ENCODE assay signal across 8 mouse cellular contexts in the genomic region with DNA sequence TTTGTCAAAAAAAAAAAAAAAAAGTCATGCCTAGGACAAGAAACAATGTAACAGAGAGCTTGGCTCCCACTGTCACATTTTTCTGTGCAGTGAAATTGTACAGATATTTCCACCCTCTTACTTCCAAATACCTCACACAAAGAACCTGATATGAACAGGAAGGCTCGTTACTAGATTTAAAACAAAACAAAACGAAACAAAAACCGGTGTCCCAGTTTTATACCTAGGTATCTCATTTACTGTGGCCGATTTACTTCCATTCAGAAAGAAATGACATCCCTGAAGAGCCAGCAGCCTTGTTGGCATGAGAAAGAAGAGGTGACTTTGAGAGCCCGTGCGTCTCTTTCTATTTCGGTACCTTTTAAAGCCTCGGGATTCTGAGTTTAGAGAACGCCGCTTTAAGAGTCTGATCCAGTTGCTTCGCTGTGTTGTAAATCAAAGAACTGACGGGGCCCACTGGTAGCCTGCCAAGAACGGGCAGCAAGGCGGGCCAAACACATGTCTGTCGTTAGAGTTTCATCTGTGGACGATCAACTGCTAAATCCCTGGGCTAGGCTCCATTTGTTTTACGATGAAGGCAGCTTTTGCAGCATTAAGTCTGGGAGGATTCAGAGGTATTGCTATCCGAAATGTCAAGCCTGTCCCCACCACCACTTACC.
DNase-seq lines count a peak whose midpoint lies in the region; ATAC-seq lines count a peak whose summit lies in the region.

No protein-coding gene starts in this region.

- no peak overlapping the region for H3K9ac ChIP-seq in midbrain, embryonic 13.5 days (replicated peaks)
- no peak overlapping the region for H3K9ac ChIP-seq in midbrain, embryonic 11.5 days (ENCODE audit: low read length)
- H3K9ac ChIP-seq in embryonic facial prominence, embryonic 14.5 days (ENCODE audit: low read depth, low read length) = peak overlapping the region; percentile 42; the same call in 1 of the 2 replicates
- H3K9ac ChIP-seq in heart, embryonic 14.5 days (ENCODE audit: low read length) = peak overlapping the region; percentile 59
- no peak overlapping the region for H3K9ac ChIP-seq in lung, embryonic 15.5 days

- peak overlapping the region; percentile 31 for H3K27ac ChIP-seq in midbrain, embryonic 13.5 days
- no peak overlapping the region for H3K27ac ChIP-seq in midbrain, embryonic 11.5 days (ENCODE audit: low read depth, low read length)
- peak overlapping the region; percentile 88 for H3K27ac ChIP-seq in embryonic facial prominence, embryonic 14.5 days (replicated peaks; ENCODE audit: low read depth, low read length)
- H3K27ac ChIP-seq in heart, embryonic 14.5 days (replicated peaks in 1 of 2; ENCODE audit: control insufficient read depth in 1 of 2, insufficient read depth in 1 of 2, low read depth in 2 of 2, low read length in 2 of 2) = peak overlapping the region; percentile 34 to 90
- peak overlapping the region; percentile 81 for H3K27ac ChIP-seq in lung, embryonic 15.5 days

- no peak overlapping the region for H3K4me2 ChIP-seq in midbrain, embryonic 13.5 days (replicated peaks)
- no peak overlapping the region for H3K4me2 ChIP-seq in midbrain, embryonic 11.5 days
- peak overlapping the region; percentile 52 for H3K4me2 ChIP-seq in embryonic facial prominence, embryonic 14.5 days (ENCODE audit: low read depth, low read length)
- H3K4me2 ChIP-seq in heart, embryonic 14.5 days (ENCODE audit: low read length) = peak overlapping the region; percentile 67
- peak overlapping the region; percentile 44 for H3K4me2 ChIP-seq in lung, embryonic 15.5 days

- WGBS in midbrain, embryonic 13.5 days = 80% methylated on average over 18 of the region's 18 CpGs
- 91% methylated on average over 18 of the region's 18 CpGs for WGBS in midbrain, embryonic 11.5 days
- WGBS in embryonic facial prominence, embryonic 14.5 days = 27% methylated on average over 18 of the region's 18 CpGs
- WGBS in heart, embryonic 14.5 days = 15% methylated on average over 18 of the region's 18 CpGs
- WGBS in lung, embryonic 15.5 days = 40% methylated on average over 18 of the region's 18 CpGs

- no peaks in the 10 kb centered on the region for H3K27me3 ChIP-seq in midbrain, embryonic 13.5 days
- no peaks in the 10 kb centered on the region for H3K27me3 ChIP-seq in midbrain, embryonic 11.5 days (ENCODE audit: control insufficient read depth, insufficient read depth, low read length)
- no peaks in the 10 kb centered on the region for H3K27me3 ChIP-seq in embryonic facial prominence, embryonic 14.5 days (replicated peaks; ENCODE audit: control insufficient read depth, insufficient read depth, low read length)
- H3K27me3 ChIP-seq in heart, embryonic 14.5 days (ENCODE audit: control insufficient read depth, insufficient read depth, low read length) = no peaks in the 10 kb centered on the region
- no peaks in the 10 kb centered on the region for H3K27me3 ChIP-seq in lung, embryonic 15.5 days

- DNase-seq in midbrain, embryonic 11.5 days (ENCODE audit: low spot score, missing footprints) = no peak
- peak; percentile 95 for DNase-seq in embryonic facial prominence, embryonic 14.5 days (ENCODE audit: low spot score)
- DNase-seq in kidney, postnatal 10 days = peak; percentile 88
- DNase-seq in right cerebral cortex, postnatal 14 days = peak; percentile 65

- peaks cover 4% of the 10 kb centered on the region for H3K9me3 ChIP-seq in midbrain, embryonic 13.5 days
- H3K9me3 ChIP-seq in midbrain, embryonic 11.5 days (ENCODE audit: control insufficient read depth, low read length) = no peaks in the 10 kb centered on the region
- H3K9me3 ChIP-seq in embryonic facial prominence, embryonic 14.5 days (ENCODE audit: control insufficient read depth, low read length) = peaks cover 4% of the 10 kb centered on the region; the same call in 1 of the 2 replicates
- 0 out of 2 replicates have a peak, but pooled peaks cover 4% of the 10 kb centered on the region for H3K9me3 ChIP-seq in heart, embryonic 14.5 days (ENCODE audit: control insufficient read depth, low read length)
- H3K9me3 ChIP-seq in lung, embryonic 15.5 days = no peaks in the 10 kb centered on the region

- H3K36me3 ChIP-seq in midbrain, embryonic 13.5 days = peaks cover 47% of the 10 kb centered on the region
- H3K36me3 ChIP-seq in midbrain, embryonic 11.5 days (ENCODE audit: control insufficient read depth, insufficient read depth, low read length) = peaks cover 2% of the 10 kb centered on the region; the same call in 1 of the 2 replicates
- peaks cover 25% of the 10 kb centered on the region for H3K36me3 ChIP-seq in embryonic facial prominence, embryonic 14.5 days (ENCODE audit: control insufficient read depth, insufficient read depth, low read length)
- H3K36me3 ChIP-seq in heart, embryonic 14.5 days (ENCODE audit: control insufficient read depth, insufficient read depth, low read length) = peaks cover 23% of the 10 kb centered on the region
- peaks cover 11% of the 10 kb centered on the region for H3K36me3 ChIP-seq in lung, embryonic 15.5 days

- H3K4me3 ChIP-seq in midbrain, embryonic 13.5 days (replicated peaks) = no peak overlapping the region
- H3K4me3 ChIP-seq in midbrain, embryonic 11.5 days (ENCODE audit: low read depth, low read length) = no peak overlapping the region
- peak overlapping the region; percentile 31 for H3K4me3 ChIP-seq in embryonic facial prominence, embryonic 14.5 days (ENCODE audit: low read depth, low read length)
- peak overlapping the region; percentile 16 to 34 for H3K4me3 ChIP-seq in heart, embryonic 14.5 days (ENCODE audit: control insufficient read depth in 1 of 2, insufficient read depth in 1 of 2, low read depth in 1 of 2, low read length in 2 of 2)
- peak overlapping the region; percentile 19 for H3K4me3 ChIP-seq in lung, embryonic 15.5 days

- H3K4me1 ChIP-seq in midbrain, embryonic 13.5 days (replicated peaks) = no peaks in the 10 kb centered on the region; the same call in 1 of the 2 replicates
- H3K4me1 ChIP-seq in midbrain, embryonic 11.5 days (ENCODE audit: control insufficient read depth, insufficient read depth, low read length) = no peaks in the 10 kb centered on the region
- no peaks in the 10 kb centered on the region; the same call in 1 of the 2 replicates for H3K4me1 ChIP-seq in embryonic facial prominence, embryonic 14.5 days (ENCODE audit: control insufficient read depth, insufficient read depth, low read length)
- peaks cover 7 to 20% of the 10 kb centered on the region in 2 experiments for H3K4me1 ChIP-seq in heart, embryonic 14.5 days (ENCODE audit: control insufficient read depth in 2 of 2, insufficient read depth in 2 of 2, low read length in 2 of 2)
- peaks cover 4% of the 10 kb centered on the region for H3K4me1 ChIP-seq in lung, embryonic 15.5 days

- no peak for ATAC-seq in midbrain, embryonic 13.5 days
- no peak for ATAC-seq in midbrain, embryonic 11.5 days (ENCODE audit: low FRiP score)
- ATAC-seq in embryonic facial prominence, embryonic 14.5 days (ENCODE audit: low read depth) = peak; percentile 86
- peak; percentile 68; the same call in 1 of the 2 replicates for ATAC-seq in heart, embryonic 14.5 days (ENCODE audit: insufficient number of reproducible peaks, insufficient read depth, low FRiP score, low read depth)
- peak; percentile 70; the same call in 1 of the 2 replicates for ATAC-seq in lung, embryonic 15.5 days (ENCODE audit: borderline replicate concordance, extremely low read depth, low FRiP score, low TSS enrichment)
- no peak for ATAC-seq in monocyte, adult 5-6 weeks (replicated peaks; ENCODE audit: insufficient number of reproducible peaks, low FRiP score, low TSS enrichment, poor library complexity, severe bottlenecking)

Comparison
In these comparisons a context has a peak if more than half of its experiments do, and no peak if none do; other contexts are left out.
1. ATAC-seq: peak in embryonic facial prominence, embryonic 14.5 days (single experiment), heart, embryonic 14.5 days (single experiment) and lung, embryonic 15.5 days (single experiment); none in midbrain, embryonic 13.5 days (single experiment), midbrain, embryonic 11.5 days (single experiment) and monocyte, adult 5-6 weeks (single experiment).
2. H3K4me2 ChIP-seq: peak in embryonic facial prominence, embryonic 14.5 days (single experiment), heart, embryonic 14.5 days (single experiment) and lung, embryonic 15.5 days (single experiment); none in midbrain, embryonic 13.5 days (single experiment) and midbrain, embryonic 11.5 days (single experiment).
3. H3K4me3 ChIP-seq: peak in embryonic facial prominence, embryonic 14.5 days (single experiment), heart, embryonic 14.5 days (2 of 2) and lung, embryonic 15.5 days (single experiment); none in midbrain, embryonic 13.5 days (single experiment) and midbrain, embryonic 11.5 days (single experiment).
4. H3K9ac ChIP-seq: peak in embryonic facial prominence, embryonic 14.5 days (single experiment) and heart, embryonic 14.5 days (single experiment); none in midbrain, embryonic 13.5 days (single experiment), midbrain, embryonic 11.5 days (single experiment) and lung, embryonic 15.5 days (single experiment).